Mouse (Mus musculus): ENCODE results near the gene Krtap19-3. TPM values are rescaled to one million over a fixed set of nuclear protein-coding genes. Genes with fewer than 3 reads are reported as not detected.

Krtap19-3 gene
- polyA plus RNA-seq (2017; shearing (Covaris generic)) = under 1 TPM in 1 of 2 experiments, not detected in 1; 0.31 TPM

DNA sequence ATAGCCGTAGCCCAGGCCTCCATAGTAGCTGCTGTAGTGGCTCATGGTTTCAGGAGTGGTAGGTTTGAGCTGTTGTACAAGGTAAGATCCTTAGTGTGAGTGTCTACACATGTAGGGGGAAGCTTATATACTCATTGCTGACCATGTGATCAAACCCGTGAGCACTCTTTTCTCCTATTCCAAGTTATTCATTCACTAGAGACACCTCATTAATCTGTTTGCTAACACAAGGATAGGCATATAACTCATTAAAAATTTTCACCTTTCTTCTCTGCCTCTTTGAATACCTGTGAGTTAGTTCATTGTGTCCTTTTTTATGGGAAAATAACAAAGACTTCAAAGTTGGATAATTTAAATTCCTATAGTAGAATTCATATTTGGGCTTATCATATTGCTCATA lies at the start of gene Krtap19-3:
Krtap19-3 (minus strand) TSS at position 101 of the 400 bp plus-strand sequence.

GRCm38 (mm10) chr16:88896357-88896756 lies 18.5 kb upstream of the Krtap19-3 start, which contains the start of gene Krtap19-5:
Gene Krtap19-5, minus strand, starts transcription at chr16:88896457.

GRCm38 (mm10) chr16:88884989-88885388 lies 7.2 kb upstream of the Krtap19-3 start, which contains the start of gene Krtap19-4:
Gene Krtap19-4, minus strand, starts transcription at chr16:88885089.

GRCm38 (mm10) chr16:88874169-88874568 lies 3.7 kb downstream of the Krtap19-3 start, which contains the start of gene Krtap19-2:
Gene Krtap19-2, minus strand, starts transcription at chr16:88874269.

DNA sequence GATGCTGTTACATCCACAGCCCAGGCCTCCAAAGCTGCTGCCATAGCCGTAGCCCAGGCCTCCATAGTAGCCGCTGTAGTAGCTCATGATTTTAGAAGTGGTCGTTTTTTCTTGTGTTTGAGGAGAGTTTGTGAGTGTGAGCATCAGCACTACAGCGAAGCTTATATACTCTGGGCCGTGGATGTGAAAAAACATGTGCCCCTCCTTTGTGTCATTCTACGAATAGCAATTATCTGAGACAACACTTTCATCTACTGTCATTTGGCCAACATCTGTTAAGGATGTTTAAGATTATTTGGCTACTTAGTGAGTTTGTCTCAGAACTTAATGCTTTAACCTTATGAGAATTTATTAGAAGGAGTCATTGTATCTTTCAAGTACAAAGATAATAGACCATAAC lies 8.5 kb downstream of the Krtap19-3 start, which contains the start of gene Krtap19-1:
Krtap19-1 (minus strand) TSS at position 101 of the 400 bp plus-strand sequence.

Other genes with a start within 250 kb of the Krtap19-3 start
- gene Krtap26-1, start 230.2 kb downstream of the Krtap19-3 start, polyA plus RNA-seq (2017; shearing (Covaris generic)) = under 1 TPM in 1 of 2 experiments, not detected in 1; 0.29 TPM
- not detected for gene Krtap27-1, start 206.4 kb downstream of the Krtap19-3 start, polyA plus RNA-seq (2017; shearing (Covaris generic))
- not detected for gene 2310061N02Rik, start 170.1 kb downstream of the Krtap19-3 start, polyA plus RNA-seq (2017; shearing (Covaris generic))
- gene Krtap13-1, start 149.2 kb downstream of the Krtap19-3 start, polyA plus RNA-seq (2017; shearing (Covaris generic)) = under 1 TPM in 1 of 2 experiments, not detected in 1; 0.51 TPM
- gene Krtap13, start 126.4 kb downstream of the Krtap19-3 start, polyA plus RNA-seq (2017; shearing (Covaris generic)) = not detected
- not detected for gene 2310034C09Rik, start 119.2 kb downstream of the Krtap19-3 start, polyA plus RNA-seq (2017; shearing (Covaris generic))
- gene 2310057N15Rik, start 103.8 kb downstream of the Krtap19-3 start, polyA plus RNA-seq (2017; shearing (Covaris generic)) = not detected
- gene Gm5965, start 100.1 kb downstream of the Krtap19-3 start, polyA plus RNA-seq (2017; shearing (Covaris generic)) = not detected
- gene Gm20741, start 65.8 kb downstream of the Krtap19-3 start, polyA plus RNA-seq (2017; shearing (Covaris generic)) = not detected
- not detected for gene Krtap15, start 57.8 kb downstream of the Krtap19-3 start, polyA plus RNA-seq (2017; shearing (Covaris generic))
- not detected for gene Krtap14, start 51.9 kb downstream of the Krtap19-3 start, polyA plus RNA-seq (2017; shearing (Covaris generic))
- 1 to 10 TPM in 1 of 2 experiments, not detected in 1; 1.2 TPM for gene Krtap19-1, start 8.6 kb downstream of the Krtap19-3 start, polyA plus RNA-seq (2017; shearing (Covaris generic))
- gene Krtap19-2, start 3.8 kb downstream of the Krtap19-3 start, polyA plus RNA-seq (2017; shearing (Covaris generic)) = not detected
- not detected for gene Krtap19-4, start 7.1 kb upstream of the Krtap19-3 start, polyA plus RNA-seq (2017; shearing (Covaris generic))
- not detected for gene Krtap19-5, start 18.4 kb upstream of the Krtap19-3 start, polyA plus RNA-seq (2017; shearing (Covaris generic))
- gene Krtap19-9b, start 54.2 kb upstream of the Krtap19-3 start, polyA plus RNA-seq (2017; shearing (Covaris generic)) = not detected
- 1 to 10 TPM in 1 of 2 experiments, not detected in 1; 1.1 TPM for gene Krtap16-3, start 84.8 kb upstream of the Krtap19-3 start, polyA plus RNA-seq (2017; shearing (Covaris generic))
- gene Krtap22-2, start 132.7 kb upstream of the Krtap19-3 start, polyA plus RNA-seq (2017; shearing (Covaris generic)) = not detected
- gene Gm10229, start 137.2 kb upstream of the Krtap19-3 start, polyA plus RNA-seq (2017; shearing (Covaris generic)) = not detected
- not detected for gene Krtap6-1, start 153.7 kb upstream of the Krtap19-3 start, polyA plus RNA-seq (2017; shearing (Covaris generic))
- under 1 TPM in 1 of 2 experiments, not detected in 1; 0.40 TPM for gene Gm10228, start 163.4 kb upstream of the Krtap19-3 start, polyA plus RNA-seq (2017; shearing (Covaris generic))
- not detected for gene Krtap6-5, start 169.8 kb upstream of the Krtap19-3 start, polyA plus RNA-seq (2017; shearing (Covaris generic))
- not detected for gene 1110025L11Rik, start 186.0 kb upstream of the Krtap19-3 start, polyA plus RNA-seq (2017; shearing (Covaris generic))
- gene Krtap6-3, start 206.0 kb upstream of the Krtap19-3 start, polyA plus RNA-seq (2017; shearing (Covaris generic)) = not detected

All from inflammation-experienced regulatory T-cells (primary cell).